Mouse (Mus musculus) v-Abl transformed pro-B cells (cell line): ENCODE measurements around the gene Jakmip3.

Source experiments
- in situ Hi-C, 2 experiments: fragments of 400-800 bp; cut with MboI; formaldehyde crosslinking; loops; one replicate each; pipeline ENCODE4 v1.15.1; 2025; ENCODE audit not compliant: unreplicated experiment in 2 of 2

Jakmip3 gene

DNA sequence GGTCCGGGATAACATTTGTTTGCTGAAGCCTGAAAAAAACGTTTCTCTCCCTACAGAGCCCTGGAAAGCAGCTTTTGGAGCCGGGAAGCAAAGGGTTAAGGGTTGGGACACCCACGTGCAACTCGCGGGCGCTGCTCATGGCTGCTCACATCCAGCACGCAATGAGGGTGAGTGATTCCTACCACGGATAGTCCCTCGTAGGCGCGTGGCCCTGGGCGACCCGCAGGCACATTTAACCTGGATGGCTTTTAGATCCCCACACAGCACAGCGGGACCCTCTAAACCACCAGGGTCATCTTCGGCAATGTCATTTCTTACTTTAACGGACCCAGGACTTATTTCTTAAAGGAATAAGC is 296 bp upstream of the Jakmip3 start:
- in situ Hi-C loops, result loop anchor here in 1 of 2 experiments (25.0 kb wide), 1 partner anchor 853 kb away; no protein-coding TSS in a partner anchor

- in situ Hi-C loops, result loop anchor here in 1 of 2 experiments (25.0 kb wide), 1 partner anchor 854 kb away; no protein-coding TSS in a partner anchor
Observed at GRCm38 (mm10) chr7:138941571-138941970, 1.0 kb downstream of the Jakmip3 start.

GRCm38 (mm10) chr7:138942301-138942700 is 1.8 kb downstream of the Jakmip3 start:
- in situ Hi-C loops, result loop anchor here in 1 of 2 experiments (25.0 kb wide), 1 partner anchor 855 kb away; no protein-coding TSS in a partner anchor

DNA sequence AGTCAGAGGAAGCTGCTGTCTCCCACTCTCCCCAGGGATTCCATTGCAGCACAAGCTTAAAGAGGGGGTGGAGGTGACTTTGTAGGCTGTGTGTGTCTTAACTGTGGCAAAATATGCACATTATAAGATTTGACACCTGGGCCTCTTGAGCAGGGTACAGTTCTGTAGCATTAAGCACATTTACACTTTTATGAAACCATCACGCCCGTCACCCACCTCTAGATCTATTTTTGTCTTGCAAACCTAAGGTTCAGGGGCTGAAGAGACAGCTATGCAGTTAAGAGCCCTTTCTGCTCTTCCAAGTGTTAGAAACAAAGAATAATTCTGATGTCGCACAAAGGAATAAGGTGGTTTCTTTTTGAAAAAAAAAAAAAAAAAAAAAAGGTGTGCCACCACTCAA is 5.1 kb downstream of the Jakmip3 start:
- in situ Hi-C loops, result loop anchor here in 1 of 2 experiments (25.0 kb wide), 1 partner anchor 858 kb away; no protein-coding TSS in a partner anchor

GRCm38 (mm10) chr7:138947741-138948140 is 7.2 kb downstream of the Jakmip3 start:
- in situ Hi-C loops, result loop anchor here in 1 of 2 experiments (25.0 kb wide), 1 partner anchor 860 kb away; no protein-coding TSS in a partner anchor

GRCm38 (mm10) chr7:138948309-138948708 is 7.8 kb downstream of the Jakmip3 start:
- in situ Hi-C loops, result loop anchor here in 1 of 2 experiments (25.0 kb wide), 1 partner anchor 861 kb away; no protein-coding TSS in a partner anchor

DNA sequence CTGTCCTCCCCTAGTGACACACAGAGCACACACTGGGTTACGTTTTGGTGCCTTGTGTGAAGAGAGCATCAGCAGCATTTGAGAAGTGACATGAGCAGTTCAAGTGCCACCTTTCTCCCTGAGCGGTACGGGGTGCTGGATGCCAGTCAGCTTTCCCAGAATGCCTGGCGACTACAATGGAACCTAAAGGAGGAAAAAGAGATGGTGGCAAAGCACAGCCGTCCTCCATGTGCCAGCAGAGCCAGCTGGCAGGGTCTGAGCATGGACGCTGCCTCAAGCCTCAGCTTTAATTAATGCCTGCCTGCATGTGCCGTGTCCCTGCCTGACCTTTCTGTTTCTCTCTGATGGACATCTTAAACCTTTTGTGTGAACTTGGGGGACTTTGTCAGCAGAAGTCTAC is 15.3 kb downstream of the Jakmip3 start:
- in situ Hi-C loops, result no loop called here

- in situ Hi-C loops, result no loop called here
Observed at GRCm38 (mm10) chr7:138957106-138957505, 16.6 kb downstream of the Jakmip3 start.

DNA sequence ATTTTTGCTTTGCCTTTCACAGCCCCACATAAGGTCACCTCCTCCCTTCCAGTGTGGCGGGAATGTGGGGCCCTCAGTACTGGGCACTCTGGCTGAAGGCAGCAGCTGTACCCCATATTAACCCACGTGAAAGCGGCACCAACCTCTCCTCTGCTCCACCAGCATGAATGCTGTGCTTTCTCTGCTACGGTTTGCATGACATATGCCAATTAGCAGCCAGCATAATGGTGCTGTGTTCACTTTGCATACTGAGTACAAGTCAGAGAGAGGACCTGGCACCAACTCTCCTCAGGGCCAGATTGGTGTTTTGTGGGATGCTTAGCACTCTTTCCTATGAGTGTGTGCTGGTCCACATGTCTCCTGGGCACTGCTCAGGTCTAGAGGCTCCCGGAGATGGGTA is 19.2 kb downstream of the Jakmip3 start:
- in situ Hi-C loops, result no loop called here

GRCm38 (mm10) chr7:138963756-138964155 is 23.2 kb downstream of the Jakmip3 start:
- in situ Hi-C loops, result no loop called here

- in situ Hi-C loops, result no loop called here
Observed at GRCm38 (mm10) chr7:138968010-138968620, 27.6 kb downstream of the Jakmip3 start.

DNA sequence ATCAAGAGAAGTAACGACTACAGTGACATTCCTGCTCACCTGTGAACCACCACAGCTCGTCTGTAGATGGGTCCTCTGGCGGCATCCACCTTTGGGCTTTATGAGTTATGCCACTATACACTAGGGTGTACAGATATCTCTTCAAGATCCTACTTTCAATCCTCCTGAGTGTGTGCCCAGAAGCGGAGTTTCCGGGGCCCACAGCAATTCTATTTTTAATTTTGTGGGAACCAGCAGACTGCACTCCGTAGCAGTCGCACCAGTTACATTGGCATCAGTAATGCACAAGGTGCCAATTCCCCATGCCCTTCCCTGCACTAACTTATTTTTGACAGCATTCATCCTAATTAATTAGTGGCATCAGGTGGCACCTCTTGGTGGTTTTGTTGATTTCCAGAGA is 37.0 kb downstream of the Jakmip3 start:
- in situ Hi-C loops, result no loop called here

DNA sequence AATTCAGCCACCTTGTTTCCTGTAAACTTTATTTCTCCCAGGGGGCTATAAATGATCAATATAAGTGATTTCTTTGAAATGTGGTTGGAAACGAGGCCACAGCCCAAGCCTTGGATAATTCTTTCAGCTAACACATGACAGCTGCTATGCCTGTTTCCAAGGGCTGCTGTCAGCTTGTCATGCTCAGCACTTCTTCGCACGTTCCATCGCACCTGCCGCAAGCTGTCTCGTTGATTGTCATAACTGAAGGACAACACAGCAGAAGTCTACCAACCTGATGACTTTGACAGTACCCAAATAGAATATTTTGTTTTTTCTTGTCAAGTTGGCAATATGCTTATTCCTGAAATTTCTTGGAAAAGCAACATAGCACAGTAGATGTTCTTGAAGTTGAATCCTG is 44.0 kb downstream of the Jakmip3 start:
- in situ Hi-C loops, result no loop called here

DNA sequence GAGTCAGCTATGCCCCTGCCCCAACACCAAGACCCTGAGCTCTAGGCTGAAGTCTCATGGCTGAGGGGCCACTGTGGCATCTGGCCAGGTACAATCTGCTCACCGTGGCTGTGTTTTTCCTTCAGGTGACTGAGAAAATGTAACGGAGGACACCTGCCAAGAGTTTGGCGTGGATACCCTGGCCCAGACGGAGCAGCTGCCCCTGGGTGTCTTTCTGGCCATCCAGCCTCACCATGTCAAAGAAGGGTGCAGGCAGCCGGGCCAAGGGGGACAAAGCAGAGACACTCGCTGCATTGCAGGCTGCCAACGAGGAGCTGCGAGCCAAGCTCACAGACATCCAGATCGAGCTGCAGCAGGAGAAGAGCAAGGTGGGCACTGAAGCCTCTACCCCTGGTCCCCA is 48.6 kb downstream of the Jakmip3 start:
- in situ Hi-C loops, result no loop called here

- in situ Hi-C loops, result no loop called here
Observed at GRCm38 (mm10) chr7:139002692-139003091, 62.2 kb downstream of the Jakmip3 start.

- in situ Hi-C loops, result no loop called here
Observed at GRCm38 (mm10) chr7:139003250-139003649, 62.7 kb downstream of the Jakmip3 start.

DNA sequence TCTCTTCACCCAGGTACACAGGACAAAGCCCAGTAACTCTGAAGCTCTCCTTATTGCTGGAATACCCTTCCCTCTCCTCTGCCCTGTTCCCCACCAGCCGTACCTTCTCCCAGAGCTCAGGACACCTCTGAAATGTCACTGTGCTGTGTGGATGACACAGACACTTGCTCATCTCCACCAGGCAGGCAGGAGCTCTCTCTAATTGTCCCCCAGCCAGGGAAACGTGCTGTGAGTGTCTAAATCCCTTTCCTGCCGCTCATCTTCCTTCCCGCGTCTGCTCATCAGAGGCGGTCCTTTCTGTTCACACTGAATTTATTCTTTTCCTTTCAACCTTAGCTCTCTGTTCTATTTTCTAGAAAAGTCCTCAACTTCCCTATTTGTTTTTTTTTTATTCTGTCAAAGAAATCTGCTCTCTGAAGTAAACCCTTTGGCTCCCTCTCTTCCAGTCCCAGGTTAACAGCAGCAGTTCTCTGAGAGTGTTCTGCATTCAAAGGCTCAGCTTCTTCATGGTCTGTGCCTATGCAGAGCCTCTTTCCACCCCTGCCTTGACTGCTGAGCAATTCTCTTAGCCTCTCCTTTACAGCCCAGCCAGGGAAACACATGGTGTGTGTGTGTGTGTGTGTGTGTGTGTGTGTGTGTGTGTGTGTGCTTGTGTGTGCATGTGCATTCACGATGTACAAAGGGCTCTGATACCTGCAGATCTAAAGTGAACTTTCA is 69.4 kb downstream of the Jakmip3 start:
- in situ Hi-C loops, result no loop called here

GRCm38 (mm10) chr7:139011027-139011426 is 70.5 kb downstream of the Jakmip3 start:
- in situ Hi-C loops, result no loop called here

- in situ Hi-C loops, result no loop called here
Observed at GRCm38 (mm10) chr7:139011586-139011985, 71.1 kb downstream of the Jakmip3 start.

GRCm38 (mm10) chr7:139012767-139013369 is 72.3 kb downstream of the Jakmip3 start:
- in situ Hi-C loops, result no loop called here

DNA sequence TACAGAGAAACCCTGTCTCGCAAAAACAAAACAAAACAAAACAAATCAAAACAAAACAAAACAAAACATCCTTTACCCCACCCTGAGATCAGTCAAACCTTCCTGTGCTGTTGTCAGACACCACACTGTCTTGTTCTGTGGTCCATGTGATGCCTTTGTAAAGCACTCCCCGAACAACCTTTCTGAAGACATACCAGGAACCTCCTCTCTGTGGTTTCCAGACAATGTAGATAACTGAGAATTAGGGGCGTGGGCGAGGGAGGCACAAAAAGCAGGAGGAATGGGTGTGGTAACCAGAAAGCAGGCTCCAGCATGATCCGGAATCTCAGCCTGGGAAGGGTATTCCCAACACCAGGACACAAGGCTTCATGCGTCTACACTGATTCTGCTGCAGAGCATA is 74.6 kb downstream of the Jakmip3 start:
- in situ Hi-C loops, result no loop called here
